Mouse (Mus musculus): ENCODE data around the gene Snd1. TPM values are rescaled to one million over a fixed set of nuclear protein-coding genes. Genes with fewer than 3 reads are reported as not detected.

Snd1 gene
- polyA plus RNA-seq, 1 experiment from 2014 or later: 120 TPM

DNA sequence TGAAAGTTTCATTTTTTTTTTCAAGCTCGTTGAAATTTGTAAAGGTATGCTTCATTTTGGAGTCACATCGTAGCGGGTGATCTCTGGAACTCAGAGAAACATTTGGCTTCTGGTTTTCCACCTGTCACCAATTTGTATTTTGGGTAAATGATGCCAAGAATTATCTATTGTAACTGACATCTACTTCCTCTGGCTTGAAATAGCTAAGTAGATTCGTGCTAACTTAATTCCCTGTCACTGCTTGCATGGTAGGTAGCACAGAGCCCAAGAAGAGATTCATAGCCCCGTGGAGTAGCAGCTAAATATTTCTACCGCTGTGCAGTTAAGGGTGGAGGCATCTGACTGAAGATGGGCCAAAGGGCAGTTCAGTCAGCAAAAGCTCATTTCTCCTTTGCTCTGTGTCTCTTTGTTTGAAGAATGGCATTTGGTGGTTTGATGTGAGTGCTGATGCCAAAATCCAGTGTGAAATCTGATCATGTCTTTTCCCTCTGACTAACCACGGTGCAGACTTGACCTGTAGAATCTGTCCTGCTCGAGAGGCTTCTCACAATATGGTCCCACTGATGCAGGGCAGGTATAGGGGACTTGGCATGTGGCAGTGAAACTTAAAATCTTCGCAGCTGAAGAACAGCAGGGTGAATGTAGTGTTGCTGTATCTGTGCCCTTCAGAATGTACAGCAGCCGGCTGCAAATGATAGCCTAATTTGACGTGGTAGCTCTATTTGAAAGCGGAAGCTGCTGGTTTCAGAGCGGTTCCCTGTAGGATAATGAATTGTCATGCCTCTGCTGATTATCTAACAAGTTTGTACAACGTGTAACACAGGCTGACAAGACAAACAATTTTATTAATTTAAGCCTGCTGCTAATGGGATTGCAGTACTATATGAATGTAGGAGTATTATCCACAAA is 101.7 kb downstream of the Snd1 start:
- Histone ChIP-seq H3K27ac (replicated peaks; ENCODE audit: low read depth, low read length) (no peak overlapping the region), H3K4me3 (ENCODE audit: low read depth, low read length) (no peak overlapping the region), H3K36me3 (ENCODE audit: control insufficient read depth, insufficient read depth, low read length) (no peaks in the 10 kb centered on the region), H3K27me3 (ENCODE audit: control insufficient read depth, insufficient read depth, low read length) (no peaks in the 10 kb centered on the region), H3K9ac (ENCODE audit: low read length) (no peak overlapping the region), H3K4me1 (ENCODE audit: control insufficient read depth, insufficient read depth, low read length) (peaks cover 13% of the 10 kb centered on the region), H3K4me2 (ENCODE audit: low read depth, severe bottlenecking) (no peak overlapping the region), H3K9me3 (ENCODE audit: control insufficient read depth, low read length) (no peaks in the 10 kb centered on the region)
- 86% methylated on average over 14 of the region's 14 CpGs for WGBS
- ATAC-seq (ENCODE audit: insufficient number of reproducible peaks, low FRiP score, low TSS enrichment, low read depth) (no peak), DNase-seq (ENCODE audit: low spot score) (no peak)

DNA sequence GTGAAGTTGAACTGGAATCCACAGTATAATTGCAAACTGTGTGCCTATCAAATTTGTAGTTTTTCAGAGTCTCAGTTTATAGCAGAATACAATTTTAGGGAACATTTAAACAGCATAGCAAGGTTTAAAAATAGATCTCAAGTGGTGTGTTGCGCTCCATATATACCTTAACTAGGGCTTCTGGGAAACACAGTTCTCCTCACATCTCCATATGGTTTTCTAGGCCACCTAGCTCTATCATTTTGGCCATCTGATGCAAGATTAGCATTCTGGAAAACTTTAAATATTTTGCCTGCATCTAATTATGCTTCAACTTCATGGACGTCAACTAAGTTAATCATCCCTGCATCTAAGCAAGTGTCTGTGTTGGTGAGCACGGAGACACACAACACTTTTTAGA is 107.9 kb downstream of the Snd1 start:
- no peaks in the 10 kb centered on the region for H3K36me3 ChIP-seq (ENCODE audit: control insufficient read depth, insufficient read depth, low read length)
- no peaks in the 10 kb centered on the region for H3K9me3 ChIP-seq (ENCODE audit: control insufficient read depth, low read length)
- no peak for ATAC-seq (ENCODE audit: insufficient number of reproducible peaks, low FRiP score, low TSS enrichment, low read depth)
- no peak overlapping the region for H3K4me2 ChIP-seq (ENCODE audit: low read depth, severe bottlenecking)
- H3K27ac ChIP-seq (replicated peaks; ENCODE audit: low read depth, low read length): no peak overlapping the region
- 91% methylated on average over 3 of the region's 3 CpGs for WGBS
- H3K4me3 ChIP-seq (ENCODE audit: low read depth, low read length): no peak overlapping the region
- DNase-seq (ENCODE audit: low spot score): no peak
- no peaks in the 10 kb centered on the region for H3K27me3 ChIP-seq (ENCODE audit: control insufficient read depth, insufficient read depth, low read length)
- no peaks in the 10 kb centered on the region for H3K4me1 ChIP-seq (ENCODE audit: control insufficient read depth, insufficient read depth, low read length)
- no peak overlapping the region for H3K9ac ChIP-seq (ENCODE audit: low read length)

DNA sequence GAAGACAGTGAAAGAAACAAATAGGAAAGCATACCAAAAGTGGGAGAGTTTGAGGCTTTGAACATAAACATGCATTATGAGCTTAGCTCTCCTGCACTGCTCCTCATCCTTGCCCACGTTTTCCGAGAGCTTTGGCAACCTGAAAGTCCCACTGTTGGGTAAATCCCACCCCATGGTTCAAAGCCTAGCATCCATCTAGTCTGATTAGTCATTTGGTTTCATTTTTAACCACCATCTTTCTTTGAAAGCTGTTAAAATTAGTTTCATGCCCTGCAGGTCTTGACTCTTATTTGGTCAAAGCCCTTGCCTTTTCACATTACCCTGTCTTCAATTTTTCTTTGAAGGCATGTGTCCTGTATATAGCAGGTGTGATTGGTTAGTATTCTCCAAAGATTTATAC is 108.5 kb downstream of the Snd1 start:
- no peaks in the 10 kb centered on the region for H3K4me1 ChIP-seq (ENCODE audit: control insufficient read depth, insufficient read depth, low read length)
- no peaks in the 10 kb centered on the region for H3K36me3 ChIP-seq (ENCODE audit: control insufficient read depth, insufficient read depth, low read length)
- no peak overlapping the region for H3K4me3 ChIP-seq (ENCODE audit: low read depth, low read length)
- no peak overlapping the region for H3K27ac ChIP-seq (replicated peaks; ENCODE audit: low read depth, low read length)
- no peak for ATAC-seq (ENCODE audit: insufficient number of reproducible peaks, low FRiP score, low TSS enrichment, low read depth)
- DNase-seq (ENCODE audit: low spot score): no peak
- H3K9ac ChIP-seq (ENCODE audit: low read length): no peak overlapping the region
- no peaks in the 10 kb centered on the region for H3K9me3 ChIP-seq (ENCODE audit: control insufficient read depth, low read length)
- H3K4me2 ChIP-seq (ENCODE audit: low read depth, severe bottlenecking): no peak overlapping the region
- 91% methylated on average over 2 of the region's 2 CpGs for WGBS
- no peaks in the 10 kb centered on the region for H3K27me3 ChIP-seq (ENCODE audit: control insufficient read depth, insufficient read depth, low read length)

DNA sequence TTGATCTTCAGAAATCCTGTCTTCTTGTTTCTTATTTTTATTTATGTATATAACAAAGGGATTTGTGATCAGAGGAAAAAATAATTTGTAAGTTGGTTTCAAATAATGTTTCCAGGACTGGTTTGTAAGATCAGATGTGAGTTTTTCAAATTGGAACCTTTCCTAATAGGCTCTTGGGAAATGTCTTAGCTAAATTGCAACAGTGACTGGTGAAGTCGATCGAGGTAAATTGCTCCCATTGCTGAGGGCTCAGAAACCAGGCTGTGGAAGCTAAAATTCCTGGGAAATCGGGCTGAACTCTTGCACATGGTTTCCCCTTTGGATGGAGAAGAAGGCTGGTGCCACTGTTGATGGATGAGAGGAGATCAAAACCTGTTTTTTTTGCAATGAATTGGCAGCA is 111.9 kb downstream of the Snd1 start:
- H3K27me3 ChIP-seq (ENCODE audit: control insufficient read depth, insufficient read depth, low read length): no peaks in the 10 kb centered on the region
- no peaks in the 10 kb centered on the region for H3K9me3 ChIP-seq (ENCODE audit: control insufficient read depth, low read length)
- 86% methylated on average over 3 of the region's 3 CpGs for WGBS
- H3K9ac ChIP-seq (ENCODE audit: low read length): no peak overlapping the region
- H3K4me1 ChIP-seq (ENCODE audit: control insufficient read depth, insufficient read depth, low read length): no peaks in the 10 kb centered on the region
- H3K36me3 ChIP-seq (ENCODE audit: control insufficient read depth, insufficient read depth, low read length): no peaks in the 10 kb centered on the region
- DNase-seq (ENCODE audit: low spot score) (no peak), ATAC-seq (ENCODE audit: insufficient number of reproducible peaks, low FRiP score, low TSS enrichment, low read depth) (no peak)
- H3K4me2 ChIP-seq (ENCODE audit: low read depth, severe bottlenecking): no peak overlapping the region
- H3K27ac ChIP-seq (replicated peaks; ENCODE audit: low read depth, low read length): no peak overlapping the region
- H3K4me3 ChIP-seq (ENCODE audit: low read depth, low read length): no peak overlapping the region

DNA sequence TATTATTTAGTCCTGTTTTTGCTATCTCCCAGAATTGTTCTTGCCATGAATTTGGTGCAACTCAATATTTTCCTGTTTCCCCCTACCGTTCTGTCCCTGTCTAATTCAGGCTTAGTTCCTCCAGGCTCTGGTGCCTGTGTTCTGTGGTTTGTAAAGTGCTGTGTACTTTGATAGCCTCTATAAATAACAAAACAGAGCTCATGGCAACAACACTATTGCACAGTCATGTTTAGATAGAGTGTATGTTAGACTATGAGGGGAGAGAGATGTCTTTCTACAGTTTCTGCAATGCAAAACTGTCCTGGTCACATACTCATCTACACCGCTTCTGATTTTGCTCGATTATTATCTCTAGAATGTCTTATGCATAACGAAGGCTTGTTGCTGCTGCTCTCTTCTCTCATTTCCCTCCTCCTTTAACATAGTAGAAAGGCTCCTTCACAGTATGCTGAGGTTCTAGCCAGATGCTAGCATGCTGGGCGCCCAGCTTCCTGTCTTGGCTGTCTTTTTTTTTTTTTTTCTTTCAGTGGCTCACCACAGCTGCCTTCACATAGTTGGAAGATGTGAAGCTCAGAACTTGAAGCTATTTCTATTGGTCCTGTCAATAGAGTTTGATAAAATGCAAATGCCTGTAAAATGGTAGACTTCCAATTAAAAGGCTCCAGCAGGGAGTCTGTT is 113.7 kb downstream of the Snd1 start:
- WGBS: 81% methylated on average over 5 of the region's 5 CpGs
- Histone ChIP-seq H3K4me1 (ENCODE audit: control insufficient read depth, insufficient read depth, low read length) (no peaks in the 10 kb centered on the region), H3K27me3 (ENCODE audit: control insufficient read depth, insufficient read depth, low read length) (no peaks in the 10 kb centered on the region), H3K27ac (replicated peaks; ENCODE audit: low read depth, low read length) (no peak overlapping the region), H3K36me3 (ENCODE audit: control insufficient read depth, insufficient read depth, low read length) (no peaks in the 10 kb centered on the region), H3K9ac (ENCODE audit: low read length) (no peak overlapping the region), H3K4me2 (ENCODE audit: low read depth, severe bottlenecking) (no peak overlapping the region), H3K9me3 (ENCODE audit: control insufficient read depth, low read length) (no peaks in the 10 kb centered on the region), H3K4me3 (ENCODE audit: low read depth, low read length) (no peak overlapping the region)
- ATAC-seq (ENCODE audit: insufficient number of reproducible peaks, low FRiP score, low TSS enrichment, low read depth) (no peak), DNase-seq (ENCODE audit: low spot score) (no peak)

DNA sequence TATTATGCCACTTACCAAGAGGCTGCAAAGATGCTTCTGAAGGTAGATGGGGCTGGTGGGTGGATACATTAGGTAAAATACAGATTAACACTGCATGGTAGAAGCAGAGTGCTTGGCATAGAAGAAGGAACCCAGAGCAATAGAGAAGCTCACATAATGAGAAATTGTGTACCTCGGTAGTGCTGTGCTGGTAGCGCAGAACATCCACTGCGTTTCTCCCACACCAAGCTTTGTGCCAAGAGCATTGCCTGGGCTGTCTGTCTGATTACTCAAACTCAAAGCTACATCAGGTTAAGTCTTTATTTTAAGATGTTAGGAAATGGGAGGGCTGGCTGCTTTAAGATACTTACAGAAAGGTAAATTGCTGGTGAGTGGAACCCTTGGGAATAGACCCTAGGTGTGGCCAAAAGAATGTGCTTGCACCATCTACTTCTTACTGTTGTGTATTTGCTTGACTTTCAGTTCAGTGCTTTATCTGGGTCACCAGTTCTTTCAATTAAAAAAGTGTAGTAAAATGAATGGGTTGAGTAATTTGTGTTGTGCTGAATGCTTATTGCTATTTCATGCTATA is 117.5 kb downstream of the Snd1 start:
- WGBS: 96% methylated on average over 3 of the region's 3 CpGs
- DNase-seq (ENCODE audit: low spot score): no peak
- Histone ChIP-seq H3K27ac (replicated peaks; ENCODE audit: low read depth, low read length) (no peak overlapping the region), H3K36me3 (ENCODE audit: control insufficient read depth, insufficient read depth, low read length) (no peaks in the 10 kb centered on the region), H3K4me3 (ENCODE audit: low read depth, low read length) (no peak overlapping the region), H3K4me2 (ENCODE audit: low read depth, severe bottlenecking) (no peak overlapping the region), H3K27me3 (ENCODE audit: control insufficient read depth, insufficient read depth, low read length) (no peaks in the 10 kb centered on the region), H3K9ac (ENCODE audit: low read length) (no peak overlapping the region), H3K9me3 (ENCODE audit: control insufficient read depth, low read length) (no peaks in the 10 kb centered on the region), H3K4me1 (ENCODE audit: control insufficient read depth, insufficient read depth, low read length) (no peaks in the 10 kb centered on the region)
- ATAC-seq (ENCODE audit: insufficient number of reproducible peaks, low FRiP score, low TSS enrichment, low read depth): no peak

DNA sequence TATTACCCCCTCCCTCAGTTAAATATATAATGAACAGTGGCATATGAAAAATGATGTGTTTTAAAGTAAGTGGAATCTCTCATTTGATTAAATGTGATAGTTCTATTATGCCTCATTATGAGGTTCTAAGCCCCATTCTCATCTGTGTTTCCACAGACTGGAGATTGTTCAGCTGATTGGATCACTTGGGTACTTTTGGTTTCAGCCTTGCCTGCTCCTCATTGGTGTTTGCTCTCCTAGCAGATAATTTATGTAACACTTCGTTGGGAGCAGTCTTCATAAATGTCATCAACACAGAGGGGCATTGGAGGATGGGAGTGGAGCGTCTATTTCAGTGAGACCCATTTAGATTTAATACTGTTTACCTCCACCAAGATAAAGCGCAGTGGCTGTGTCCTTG is 118.8 kb downstream of the Snd1 start:
- Histone ChIP-seq H3K9ac (ENCODE audit: low read length) (no peak overlapping the region), H3K9me3 (ENCODE audit: control insufficient read depth, low read length) (no peaks in the 10 kb centered on the region), H3K36me3 (ENCODE audit: control insufficient read depth, insufficient read depth, low read length) (no peaks in the 10 kb centered on the region), H3K4me3 (ENCODE audit: low read depth, low read length) (no peak overlapping the region), H3K4me2 (ENCODE audit: low read depth, severe bottlenecking) (no peak overlapping the region), H3K4me1 (ENCODE audit: control insufficient read depth, insufficient read depth, low read length) (no peaks in the 10 kb centered on the region), H3K27ac (replicated peaks; ENCODE audit: low read depth, low read length) (no peak overlapping the region), H3K27me3 (ENCODE audit: control insufficient read depth, insufficient read depth, low read length) (no peaks in the 10 kb centered on the region)
- DNase-seq (ENCODE audit: low spot score) (no peak), ATAC-seq (ENCODE audit: insufficient number of reproducible peaks, low FRiP score, low TSS enrichment, low read depth) (no peak)
- WGBS: 81% methylated on average over 3 of the region's 3 CpGs

DNA sequence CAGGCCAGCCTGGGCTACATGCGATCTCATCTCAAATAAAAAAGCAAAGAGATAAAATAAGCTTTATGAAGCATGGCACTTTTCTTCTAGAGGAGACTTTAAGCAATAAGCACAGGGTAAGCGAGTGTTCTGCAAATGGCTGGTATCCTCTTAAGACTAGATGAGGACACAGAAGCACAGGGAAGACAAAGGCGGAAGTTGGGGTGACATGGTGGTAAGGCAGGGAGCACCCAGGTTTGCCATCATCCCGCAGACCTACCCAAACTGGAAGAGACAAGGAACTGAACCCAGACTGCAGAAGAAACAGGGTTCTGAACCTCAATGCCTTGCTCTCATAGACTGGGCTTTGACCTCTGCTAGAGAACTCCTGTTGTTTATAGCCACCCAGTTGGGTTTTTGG is 119.8 kb downstream of the Snd1 start:
- Histone ChIP-seq H3K4me2 (ENCODE audit: low read depth, severe bottlenecking) (no peak overlapping the region), H3K9me3 (ENCODE audit: control insufficient read depth, low read length) (no peaks in the 10 kb centered on the region), H3K36me3 (ENCODE audit: control insufficient read depth, insufficient read depth, low read length) (no peaks in the 10 kb centered on the region), H3K4me1 (ENCODE audit: control insufficient read depth, insufficient read depth, low read length) (no peaks in the 10 kb centered on the region), H3K4me3 (ENCODE audit: low read depth, low read length) (no peak overlapping the region), H3K27ac (replicated peaks; ENCODE audit: low read depth, low read length) (no peak overlapping the region), H3K27me3 (ENCODE audit: control insufficient read depth, insufficient read depth, low read length) (no peaks in the 10 kb centered on the region), H3K9ac (ENCODE audit: low read length) (no peak overlapping the region)
- WGBS: 95% methylated on average over 4 of the region's 4 CpGs
- ATAC-seq (ENCODE audit: insufficient number of reproducible peaks, low FRiP score, low TSS enrichment, low read depth) (no peak), DNase-seq (ENCODE audit: low spot score) (no peak)
